Mouse (Mus musculus) midbrain, postnatal 0 days (tissue): ENCODE results near the gene Tmem132e. TPM values are rescaled to one million over a fixed set of nuclear protein-coding genes. Genes with fewer than 3 reads are reported as not detected.

ENCODE experiments used
- ATAC-seq: fragments of 200-750 bp; cut with Nextera tagmentation; 2 replicates; pipeline ENCODE4 v1.8.0; 2017; ENCODE audit warnings: moderate number of reproducible peaks, mild to moderate bottlenecking, moderate TSS enrichment, moderate library complexity; ENCODE audit not compliant: low FRiP score
- DNase-seq: peaks from one replicate; pipeline ENCODE4 v3.0.0-alpha.2; 2015; ENCODE audit warnings: low spot score
- H3K27ac ChIP-seq: fragments of 300-500 bp; sonication (generic); 2 replicates; pipeline ENCODE4 v1.5.1; 2014; ENCODE audit warnings: low read depth, mild to moderate bottlenecking, low read length, mixed read lengths
- H3K27me3 ChIP-seq: fragments of 300-500 bp; sonication (generic); 2 replicates; pipeline ENCODE4 v1.6.1; 2014; ENCODE audit warnings: low read length, control low read depth, mixed read lengths; ENCODE audit not compliant: insufficient read depth
- H3K36me3 ChIP-seq: fragments of 300-500 bp; sonication (generic); 2 replicates; pipeline ENCODE4 v1.6.1; 2014; ENCODE audit warnings: low read length, control low read depth, mixed read lengths; ENCODE audit not compliant: insufficient read depth
- H3K4me1 ChIP-seq: fragments of 300-500 bp; sonication (generic); 2 replicates; pipeline ENCODE4 v1.6.1; 2014; ENCODE audit warnings: mild to moderate bottlenecking, control low read depth, antibody characterized with exemption, low read length, mixed read lengths; ENCODE audit not compliant: insufficient read depth
- H3K4me2 ChIP-seq: fragments of 300-500 bp; sonication (generic); 2 replicates; pipeline ENCODE4 v1.6.1; 2014; ENCODE audit warnings: low read depth, mild to moderate bottlenecking, low read length, mixed read lengths; ENCODE audit not compliant: poor library complexity, severe bottlenecking
- H3K4me3 ChIP-seq: fragments of 300-500 bp; sonication (generic); 2 replicates; pipeline ENCODE4 v1.5.1; 2014; ENCODE audit warnings: low read depth, mild to moderate bottlenecking, low read length, moderate library complexity
- H3K9ac ChIP-seq: fragments of 300-500 bp; sonication (generic); replicated peaks from 2 replicates; pipeline ENCODE4 v1.6.1; 2014; ENCODE audit warnings: mild to moderate bottlenecking, low read length, moderate library complexity, mixed read lengths; ENCODE audit not compliant: poor library complexity, severe bottlenecking
- H3K9me3 ChIP-seq: fragments of 300-500 bp; sonication (generic); 2 replicates; pipeline ENCODE4 v1.6.1; 2016; ENCODE audit warnings: low read length, control low read depth
- CTCF ChIP-seq: IDR thresholded peaks from 2 replicates; pipeline ENCODE4 v1.5.1; 2016; ENCODE audit warnings: antibody characterized with exemption, mild to moderate bottlenecking
- WGBS: fragments of 180-500 bp; shearing (Covaris S2); extraction: QIAGEN DNeasy Blood & Tissue Kit; methylation state at CpG from one replicate; pipeline ENCODE4 v1.1.7; 2014; 5-methylcytosine and 5-hydroxymethylcytosine counted together
- polyA plus RNA-seq: library from polyadenylated mRNA; unstranded; fragments of >200 nt; fragmentation: Nextera tagmentation; extraction: Ambion mirVana; gene quantifications from 2 replicates; pipeline ENCODE4 v1.2.1, GENCODE M21; 2015
- total RNA-seq: library from RNA; depleted of rRNA; stranded (reverse); fragments of >200 nt; gene quantifications from 2 replicates; pipeline ENCODE4 v1.2.3, GENCODE M21; 2014

The Tmem132e gene
- total and polyA plus RNA-seq, 2 experiments from 2014 or later: 4.4 to 42.7 TPM

DNA sequence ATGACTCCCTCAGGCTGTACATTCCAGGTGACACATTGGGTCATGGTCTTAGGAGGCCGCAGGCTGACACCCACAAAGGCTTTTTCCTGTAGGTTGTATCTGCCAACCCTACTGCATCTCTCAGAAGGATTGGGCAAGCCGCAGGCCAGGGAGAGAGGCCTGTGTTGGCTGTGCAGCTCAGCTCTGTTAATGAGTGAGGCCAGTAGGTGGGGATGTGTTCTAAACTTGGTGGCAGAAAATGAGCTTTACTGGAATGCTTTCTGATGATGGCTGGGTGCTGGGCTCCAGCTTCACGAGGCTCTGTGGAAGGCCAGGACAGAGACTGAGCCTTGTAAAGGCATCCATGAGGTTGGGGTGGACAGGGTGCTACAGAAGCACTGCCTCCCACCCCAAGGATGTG, 3.6 kb downstream of the Tmem132e start:
- H3K4me2 ChIP-seq: no peak overlapping the region
- no peak overlapping the region for H3K9ac ChIP-seq
- peak; percentile 79 for DNase-seq
- no peak overlapping the region for H3K27ac ChIP-seq
- peak; percentile 78 for TF ChIP-seq CTCF
- no peak overlapping the region for H3K4me3 ChIP-seq
- H3K4me1 ChIP-seq: no peaks in the 10 kb centered on the region; the same call in 1 of the 2 replicates
- no peak for ATAC-seq
- 61% methylated on average over 3 of the region's 3 CpGs for WGBS
- H3K27me3 ChIP-seq: peaks cover 8% of the 10 kb centered on the region; the same call in 1 of the 2 replicates
- H3K9me3 ChIP-seq: no peaks in the 10 kb centered on the region
- H3K36me3 ChIP-seq: no peaks in the 10 kb centered on the region

DNA sequence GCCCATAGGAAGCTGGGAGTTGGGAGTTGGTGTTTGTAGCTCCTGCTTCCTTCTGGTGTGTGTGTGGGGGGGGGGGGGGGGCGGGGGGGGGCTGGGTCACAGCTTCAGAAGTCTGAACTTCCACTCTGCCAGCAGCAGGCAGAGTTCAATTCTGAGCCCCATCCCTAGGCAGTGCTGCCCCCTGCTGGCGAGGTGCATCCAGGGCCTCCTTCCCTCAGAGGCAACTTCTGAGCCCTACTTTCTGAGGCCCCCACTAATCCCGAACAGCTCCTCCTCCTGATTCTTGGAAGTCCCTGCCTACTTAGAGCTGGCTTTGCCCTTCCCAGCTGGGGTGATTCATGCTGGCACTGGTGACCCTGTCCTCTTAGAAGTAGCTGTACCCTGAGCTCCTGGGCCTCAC, 10.9 kb downstream of the Tmem132e start:
- Histone ChIP-seq H3K27ac (no peak overlapping the region), H3K36me3 (no peaks in the 10 kb centered on the region), H3K4me3 (no peak overlapping the region), H3K27me3 (no peaks in the 10 kb centered on the region), H3K4me2 (no peak overlapping the region), H3K9me3 (no peaks in the 10 kb centered on the region), H3K9ac (no peak overlapping the region), H3K4me1 (no peaks in the 10 kb centered on the region)
- WGBS: 6% methylated on average over 3 of the region's 3 CpGs
- peak; percentile 64 for TF ChIP-seq CTCF
- DNase-seq (no peak), ATAC-seq (no peak)

DNA sequence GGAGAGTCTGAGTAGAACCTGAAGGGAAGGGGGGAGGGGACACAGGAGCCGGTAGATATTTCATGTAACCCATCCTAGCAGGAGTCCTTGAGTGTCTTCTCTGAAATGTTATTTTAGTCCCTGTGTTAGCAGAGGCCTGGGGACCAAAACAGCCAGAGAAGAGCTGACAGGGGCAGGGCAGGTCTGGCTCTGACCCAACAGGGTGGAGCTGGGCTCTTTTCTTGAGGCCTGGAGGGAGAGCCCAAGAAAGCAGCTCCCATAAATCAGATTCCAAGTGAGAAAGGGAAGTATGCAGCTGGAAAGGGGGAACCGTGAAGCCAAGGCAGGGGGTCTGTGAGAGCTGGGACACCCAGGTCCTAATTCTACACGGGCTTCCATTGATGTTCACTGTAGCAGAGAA, 16.9 kb downstream of the Tmem132e start:
- Histone ChIP-seq H3K4me1 (0 out of 2 replicates have a peak, but pooled peaks cover 8% of the 10 kb centered on the region), H3K4me3 (no peak overlapping the region), H3K9me3 (no peaks in the 10 kb centered on the region), H3K27me3 (0 out of 2 replicates have a peak, but pooled peaks cover 5% of the 10 kb centered on the region), H3K9ac (no peak overlapping the region), H3K27ac (no peak overlapping the region), H3K36me3 (no peaks in the 10 kb centered on the region), H3K4me2 (no peak overlapping the region)
- TF ChIP-seq CTCF: no peak
- ATAC-seq: no peak
- WGBS: 43% methylated on average over 3 of the region's 3 CpGs
- no peak for DNase-seq

DNA sequence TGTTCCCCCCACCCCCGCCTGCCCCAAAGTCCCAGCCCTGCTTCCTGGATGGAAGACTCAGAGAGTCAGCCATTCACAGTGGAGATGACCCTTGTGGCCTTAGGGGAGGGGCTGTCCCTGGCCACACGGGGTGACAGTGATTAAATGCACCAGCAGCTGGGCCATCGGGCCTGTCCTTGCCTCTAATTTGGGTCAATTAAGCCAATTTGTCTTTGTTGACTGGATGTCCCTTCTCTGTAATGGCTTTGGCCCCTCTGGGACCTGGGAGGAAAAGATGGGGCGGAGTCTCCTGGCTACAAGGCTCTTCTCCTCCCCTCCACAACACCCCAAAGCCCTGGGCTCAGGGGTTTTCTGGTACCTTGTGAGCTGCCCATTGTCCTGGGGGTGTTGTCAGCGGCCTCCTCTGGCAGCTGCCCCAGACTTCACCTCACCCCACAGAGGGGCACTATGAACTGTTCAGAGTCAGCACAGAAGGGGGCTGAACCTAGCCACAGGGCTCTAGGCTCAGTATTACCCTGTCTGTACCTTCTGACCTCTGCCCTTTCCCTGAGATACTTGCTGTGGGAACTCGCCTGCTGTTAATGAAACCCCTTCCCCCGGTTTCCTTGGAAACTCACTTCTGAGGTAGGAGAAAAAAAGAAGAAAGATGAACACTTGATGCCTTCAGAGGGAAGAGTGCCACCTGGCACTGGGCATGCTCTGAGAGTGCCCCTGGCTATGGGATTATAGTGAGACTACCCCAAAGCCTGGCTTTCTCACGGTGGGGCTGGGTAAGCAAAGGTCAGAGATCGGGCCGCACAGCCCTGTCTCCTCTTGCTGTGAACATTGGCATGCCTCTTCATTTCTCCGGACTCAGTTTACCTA, 17.9 kb downstream of the Tmem132e start:
- Histone ChIP-seq H3K9ac (no peak overlapping the region), H3K27me3 (0 out of 2 replicates have a peak, but pooled peaks cover 5% of the 10 kb centered on the region), H3K4me3 (no peak overlapping the region), H3K9me3 (no peaks in the 10 kb centered on the region), H3K4me2 (no peak overlapping the region), H3K36me3 (no peaks in the 10 kb centered on the region), H3K4me1 (0 out of 2 replicates have a peak, but pooled peaks cover 8% of the 10 kb centered on the region), H3K27ac (no peak overlapping the region)
- no peak for TF ChIP-seq CTCF
- 36% methylated on average over 11 of the region's 11 CpGs for WGBS
- DNase-seq (no peak), ATAC-seq (no peak)

- no peak overlapping the region for H3K9ac ChIP-seq
- WGBS: 80% methylated on average over 1 of the region's 1 CpGs
- no peak for DNase-seq
Observed at GRCm38 (mm10) chr11:82412496-82412895, 23.8 kb downstream of the Tmem132e start.

More at GRCm38 (mm10) chr11:82412496-82412895, 23.8 kb downstream of the Tmem132e start:
- Histone ChIP-seq H3K4me1 (peaks cover 4% of the 10 kb centered on the region; the same call in 1 of the 2 replicates), H3K9me3 (no peaks in the 10 kb centered on the region), H3K27me3 (0 out of 2 replicates have a peak, but pooled peaks cover 5% of the 10 kb centered on the region), H3K36me3 (no peaks in the 10 kb centered on the region), H3K27ac (no peak overlapping the region), H3K4me3 (no peak overlapping the region), H3K4me2 (no peak overlapping the region)
- no peak for ATAC-seq
- no peak for TF ChIP-seq CTCF
